ENCODE assay signal across 10 mouse cellular contexts in genomic region chr8:117200346-117200745, GRCm38 (mm10). TPM values are rescaled to one million over a fixed set of nuclear protein-coding genes. Genes with fewer than 3 reads are reported as not detected.
A peak's percentile ranks its signal among the peaks of the same experiment; 100 is the strongest.
DNase-seq lines count a peak whose midpoint lies in the region; ATAC-seq and TF ChIP-seq lines count a peak whose summit lies in the region.
"Had no signal": no experiment of that assay in that cellular context is flagged by ENCODE, and none has a peak within 500 bp of the region (broad histone marks: within the 10 kb centered on the region; RNA-seq: fewer than 3 reads in every experiment).

No protein-coding gene starts in this region.

- intact Hi-C loops in left cerebral cortex, postnatal 36 days (cut with DNase I) = no loop called here

- H3K9me3 ChIP-seq in heart, embryonic 13.5 days = no peaks in the 10 kb centered on the region
- H3K9me3 ChIP-seq in midbrain, embryonic 11.5 days (ENCODE audit: control insufficient read depth, low read length) = no peaks in the 10 kb centered on the region
- no peaks in the 10 kb centered on the region for H3K9me3 ChIP-seq in midbrain, postnatal 0 days (ENCODE audit: low read length)
- H3K9me3 ChIP-seq: neural tube, embryonic 15.5 days had no signal

- H3K27ac ChIP-seq in heart, embryonic 13.5 days (replicated peaks) = peak overlapping the region; percentile 90
- H3K27ac ChIP-seq in midbrain, embryonic 11.5 days (ENCODE audit: low read depth, low read length) = no peak overlapping the region
- H3K27ac ChIP-seq in midbrain, postnatal 0 days (ENCODE audit: low read depth, low read length) = no peak overlapping the region
- H3K27ac ChIP-seq: neural tube, embryonic 15.5 days had no signal

- H3K4me2 ChIP-seq in heart, embryonic 13.5 days = peak overlapping the region; percentile 63
- no peak overlapping the region for H3K4me2 ChIP-seq in midbrain, embryonic 11.5 days
- no peak overlapping the region for H3K4me2 ChIP-seq in midbrain, postnatal 0 days (ENCODE audit: low read depth, low read length, poor library complexity, severe bottlenecking)
- H3K4me2 ChIP-seq: hindbrain, embryonic 14.5 days; neural tube, embryonic 15.5 days had no signal

- H3K27me3 ChIP-seq in heart, embryonic 13.5 days (replicated peaks) = no peaks in the 10 kb centered on the region
- no peaks in the 10 kb centered on the region for H3K27me3 ChIP-seq in midbrain, embryonic 11.5 days (ENCODE audit: control insufficient read depth, insufficient read depth, low read length)
- H3K27me3 ChIP-seq in midbrain, postnatal 0 days (ENCODE audit: insufficient read depth, low read length) = no peaks in the 10 kb centered on the region
- H3K27me3 ChIP-seq: neural tube, embryonic 15.5 days had no signal

- DNase-seq in heart, adult 8-10 months (ENCODE audit: low spot score) = no peak
- DNase-seq in midbrain, embryonic 11.5 days (ENCODE audit: low spot score, missing footprints) = peak; percentile 49
- no peak for DNase-seq in midbrain, postnatal 0 days (ENCODE audit: low spot score)
- peak; percentile 43 for DNase-seq in kidney, postnatal 10 days
- peak; percentile 26 to 73 for DNase-seq in spleen, postnatal 4 days (ENCODE audit: low spot score in 2 of 2)
- DNase-seq in left cerebral cortex, postnatal 36 days (ENCODE audit: low spot score in 2 of 2) = no peak
- no peak for DNase-seq in B cell, adult 2 months

- no peak for ATAC-seq in heart, embryonic 13.5 days (ENCODE audit: extremely low read depth, insufficient number of reproducible peaks, low FRiP score, low TSS enrichment)
- ATAC-seq in midbrain, embryonic 11.5 days (ENCODE audit: low FRiP score) = no peak
- ATAC-seq in midbrain, postnatal 0 days (ENCODE audit: low FRiP score) = no peak

- H3K36me3 ChIP-seq in heart, embryonic 13.5 days = peaks cover 48% of the 10 kb centered on the region
- peaks cover 10% of the 10 kb centered on the region for H3K36me3 ChIP-seq in midbrain, embryonic 11.5 days (ENCODE audit: control insufficient read depth, insufficient read depth, low read length)
- H3K36me3 ChIP-seq in midbrain, postnatal 0 days (ENCODE audit: insufficient read depth, low read length) = peaks cover 38% of the 10 kb centered on the region

- peak overlapping the region; percentile 67 for H3K9ac ChIP-seq in heart, embryonic 13.5 days
- no peak overlapping the region for H3K9ac ChIP-seq in midbrain, embryonic 11.5 days (ENCODE audit: low read length)
- no peak overlapping the region for H3K9ac ChIP-seq in midbrain, postnatal 0 days (replicated peaks; ENCODE audit: low read length, poor library complexity, severe bottlenecking)
- H3K9ac ChIP-seq: hindbrain, embryonic 14.5 days; neural tube, embryonic 15.5 days had no signal

- no peak for TF ChIP-seq CTCF in midbrain, postnatal 0 days (IDR thresholded peaks at IDR 0.05)

- 45% methylated on average over 13 of the region's 13 CpGs for WGBS in heart, embryonic 13.5 days
- 73% methylated on average over 13 of the region's 13 CpGs for WGBS in midbrain, embryonic 11.5 days
- WGBS in midbrain, postnatal 0 days = 76% methylated on average over 13 of the region's 13 CpGs

- peaks cover 52% of the 10 kb centered on the region for H3K4me1 ChIP-seq in heart, embryonic 13.5 days
- H3K4me1 ChIP-seq in midbrain, embryonic 11.5 days (ENCODE audit: control insufficient read depth, insufficient read depth, low read length) = 0 out of 2 replicates have a peak, but pooled peaks cover 2% of the 10 kb centered on the region
- no peaks in the 10 kb centered on the region for H3K4me1 ChIP-seq in midbrain, postnatal 0 days (ENCODE audit: insufficient read depth, low read length)

- H3K4me3 ChIP-seq in heart, embryonic 13.5 days = no peak overlapping the region
- H3K4me3 ChIP-seq in midbrain, embryonic 11.5 days (ENCODE audit: low read depth, low read length) = no peak overlapping the region
- no peak overlapping the region for H3K4me3 ChIP-seq in midbrain, postnatal 0 days (ENCODE audit: low read depth, low read length)
- H3K4me3 ChIP-seq: neural tube, embryonic 15.5 days had no signal

RNA-seq across cellular contexts. Expression of gene Gan, which starts 42.4 kb away (rescaled TPM):
- 0.94 and 1.0 TPM in 2 replicates for polyA plus RNA-seq in heart, embryonic 13.5 days (2015; fragmentation: Nextera tagmentation; extraction: Ambion mirVana)
- 1 to 10 TPM; 4.3 to 5.2 (median 4.8) TPM for total RNA-seq in heart, adult 8-10 months (2022)
- polyA plus RNA-seq in midbrain, embryonic 11.5 days (2014; fragmentation: Nextera tagmentation; extraction: Ambion mirVana) = 2.2 and 2.3 TPM in 2 replicates
- 13.5 and 14.2 TPM in 2 replicates for total RNA-seq in midbrain, postnatal 0 days (2014; rRNA removed)
- polyA plus RNA-seq in midbrain, postnatal 0 days (2015; fragmentation: Nextera tagmentation; extraction: Ambion mirVana) = 4.0 and 4.6 TPM in 2 replicates
- 10 to 100 TPM; 16.3 to 17.0 TPM for total RNA-seq in left cerebral cortex, postnatal 36 days (2021)

RNA-seq across cellular contexts. Expression of gene Cmip, which starts 56.5 kb away (rescaled TPM):
- polyA plus RNA-seq in heart, embryonic 13.5 days (2015; fragmentation: Nextera tagmentation; extraction: Ambion mirVana) = 6.2 and 6.5 TPM in 2 replicates
- total RNA-seq in heart, adult 8-10 months (2022) = 10 to 100 TPM; 14.4 to 20.4 (median 16.3) TPM
- polyA plus RNA-seq in midbrain, embryonic 11.5 days (2014; fragmentation: Nextera tagmentation; extraction: Ambion mirVana) = 23.7 and 28.5 TPM in 2 replicates
- 266 and 287 TPM in 2 replicates for total RNA-seq in midbrain, postnatal 0 days (2014; rRNA removed)
- polyA plus RNA-seq in midbrain, postnatal 0 days (2015; fragmentation: Nextera tagmentation; extraction: Ambion mirVana) = 197 and 212 TPM in 2 replicates
- 100 to 1,000 TPM; 333 to 339 TPM for total RNA-seq in left cerebral cortex, postnatal 36 days (2021)

Comparison
In these comparisons a context has a peak if more than half of its experiments do, and no peak if none do; other contexts are left out.
1. DNase-seq: peak in midbrain, embryonic 11.5 days (single experiment), kidney, postnatal 10 days (single experiment) and spleen, postnatal 4 days (2 of 2); none in heart, adult 8-10 months (single experiment), midbrain, postnatal 0 days (single experiment), left cerebral cortex, postnatal 36 days (0 of 2) and B cell, adult 2 months (0 of 2).
2. RNA of gene Cmip, which starts 56.5 kb away (total RNA-seq): 333 to 339 TPM in left cerebral cortex, postnatal 36 days and 266 to 287 TPM in midbrain, postnatal 0 days; 14.4 to 20.4 TPM in heart, adult 8-10 months; every median in the first group is over 10 times any median in the second.